Comparison of ENCODE assay signal across 19 mouse cellular contexts in genomic region chr2:158283136-158283535, GRCm38 (mm10). TPM values are rescaled to one million over a fixed set of nuclear protein-coding genes. Genes with fewer than 3 reads are reported as not detected.
"Had no signal": no experiment of that assay in that cellular context is flagged by ENCODE, and none has a peak within 500 bp of the region (broad histone marks: within the 10 kb centered on the region; RNA-seq: fewer than 3 reads in every experiment).

No protein-coding gene starts in this region.

- H3K36me3 ChIP-seq: midbrain, embryonic 10.5 days; midbrain, embryonic 12.5 days; neural tube, embryonic 12.5 days; stomach, embryonic 15.5 days had no signal

- ATAC-seq: midbrain, embryonic 16.5 days had no signal

- DNase-seq: lung, adult 18-20 months; lung, embryonic 14.5 days; lung, postnatal 10 days; lung, postnatal 4 days; midbrain, embryonic 14.5 days; right cerebral cortex, postnatal 14 days; thymus, adult 2 months; thymus, postnatal 25 days; thymus, postnatal 4 days had no signal

- H3K27ac ChIP-seq: midbrain, embryonic 10.5 days; midbrain, embryonic 12.5 days; neural tube, embryonic 12.5 days; stomach, embryonic 15.5 days; stomach, postnatal 0 days had no signal

- H3K4me1 ChIP-seq: stomach, embryonic 15.5 days had no signal

- H3K27me3 ChIP-seq: midbrain, embryonic 12.5 days; neural tube, embryonic 12.5 days; stomach, embryonic 15.5 days had no signal

- H3K4me3 ChIP-seq: midbrain, embryonic 10.5 days; midbrain, embryonic 12.5 days; myocyte; neural tube, embryonic 12.5 days; stomach, embryonic 15.5 days had no signal

- H3K9me3 ChIP-seq: midbrain, embryonic 10.5 days; midbrain, embryonic 12.5 days; neural tube, embryonic 12.5 days; stomach, embryonic 15.5 days had no signal

RNA-seq across cellular contexts. Expression of gene Bpi, which starts 25.2 kb away (rescaled TPM):
- polyA plus RNA-seq: lung, embryonic 14.5 days; lung, embryonic 16.5 days; midbrain, embryonic 10.5 days; midbrain, embryonic 12.5 days; midbrain, embryonic 14.5 days; midbrain, embryonic 16.5 days; myocyte; neural tube, embryonic 12.5 days; spleen, adult 2 months; stomach, embryonic 15.5 days; stomach, postnatal 0 days; urinary bladder, adult 2 months had no signal
